Mouse (Mus musculus) embryonic fibroblast, embryonic 13.5 days (primary cell): Measurements from ENCODE around the gene Samd13. TPM values are rescaled to one million over a fixed set of nuclear protein-coding genes. Genes with fewer than 3 reads are reported as not detected.

ENCODE experiments used
- H3K27ac ChIP-seq: 2 replicates; pipeline ENCODE4 v1.5.1; 2012; ENCODE audit warnings: low read length, control low read depth, inconsistent platforms; ENCODE audit not compliant: insufficient read depth
- H3K4me1 ChIP-seq: 2 replicates; pipeline ENCODE4 v1.6.1; 2011; ENCODE audit warnings: low read length; ENCODE audit not compliant: control insufficient read depth, insufficient read depth
- H3K4me3 ChIP-seq: 2 replicates; pipeline ENCODE4 v1.5.1; 2011; ENCODE audit warnings: mild to moderate bottlenecking, control low read depth, low read length; ENCODE audit not compliant: insufficient read depth
- CTCF ChIP-seq: IDR thresholded peaks from 2 replicates; pipeline ENCODE4 v1.5.1; 2011; ENCODE audit warnings: mild to moderate bottlenecking, control low read depth, low read length, moderate library complexity, borderline replicate concordance; ENCODE audit not compliant: insufficient read depth
- POLR2A ChIP-seq: IDR thresholded peaks from 2 replicates; pipeline ENCODE4 v1.6.1; 2011; ENCODE audit warnings: low read depth, mild to moderate bottlenecking, control low read depth, low read length, moderate library complexity
- polyA plus RNA-seq: library from polyadenylated mRNA; stranded (reverse); fragments of >200 nt; gene quantifications from 2 replicates; pipeline ENCODE4 v1.2.4, GENCODE M21; 2011; ENCODE audit warnings: low read depth; ENCODE audit not compliant: missing spikeins, insufficient read length

Samd13 gene
- polyA plus RNA-seq, 1 experiment = 0.53 TPM

- H3K4me3 ChIP-seq = no peak overlapping the region
- no peak overlapping the region for H3K27ac ChIP-seq
- TF ChIP-seq POLR2A (no peak), CTCF (no peak)
- H3K4me1 ChIP-seq = peaks cover under 1% of the 10 kb centered on the region
Measured at GRCm38 (mm10) chr3:146602531-146602930, 82.9 kb downstream of the Samd13 start.

DNA sequence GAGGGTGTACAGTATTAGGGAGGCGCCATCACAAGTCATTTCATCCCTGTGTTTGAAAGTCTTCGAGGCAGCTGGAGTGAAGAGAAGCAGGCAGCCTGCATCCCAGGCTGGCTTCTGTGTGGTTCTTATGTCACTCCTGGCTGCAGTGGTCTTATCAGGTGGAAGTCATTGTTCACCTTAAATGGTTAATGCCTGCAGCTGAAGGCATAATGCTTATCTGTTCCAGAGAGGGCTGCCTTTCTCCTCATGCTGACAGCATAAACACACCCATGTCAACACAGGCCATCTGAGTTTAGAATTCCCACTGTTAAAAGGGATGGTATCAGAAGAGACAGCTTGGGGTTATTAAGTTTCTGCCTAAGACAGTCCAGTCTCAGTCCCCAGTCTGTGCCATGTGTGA is 84.2 kb downstream of the Samd13 start:
- Histone ChIP-seq H3K27ac (no peak overlapping the region), H3K4me1 (no peaks in the 10 kb centered on the region), H3K4me3 (no peak overlapping the region)
- no peak for TF ChIP-seq CTCF
- no peak for TF ChIP-seq POLR2A

- Histone ChIP-seq H3K27ac (no peak overlapping the region), H3K4me3 (no peak overlapping the region), H3K4me1 (no peaks in the 10 kb centered on the region)
- TF ChIP-seq CTCF (no peak), POLR2A (no peak)
Measured at GRCm38 (mm10) chr3:146599198-146599900, 86.0 kb downstream of the Samd13 start.

DNA sequence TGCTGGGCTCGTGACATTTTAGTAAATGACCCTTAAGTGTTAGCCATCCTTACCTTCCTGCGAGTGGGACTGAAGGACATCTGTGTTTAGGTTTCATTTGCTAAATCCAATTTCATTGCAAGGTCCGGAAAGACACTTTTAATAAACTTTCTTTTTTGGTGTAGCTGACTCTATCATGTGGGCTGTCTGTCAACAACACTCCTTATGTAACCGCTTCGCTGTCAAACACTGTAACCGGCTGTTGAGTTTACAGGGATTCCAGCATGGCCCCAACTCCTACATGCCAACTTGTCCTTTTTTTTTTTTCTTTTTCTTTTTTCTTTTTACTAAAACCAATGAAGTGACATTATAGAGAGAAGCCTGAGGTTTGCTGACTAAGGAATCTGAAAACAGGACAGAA is 87.0 kb downstream of the Samd13 start:
- H3K27ac ChIP-seq = no peak overlapping the region
- TF ChIP-seq CTCF = no peak
- no peak for TF ChIP-seq POLR2A
- H3K4me3 ChIP-seq = no peak overlapping the region
- H3K4me1 ChIP-seq = no peaks in the 10 kb centered on the region

GRCm38 (mm10) chr3:146596864-146597263 is 88.5 kb downstream of the Samd13 start:
- Histone ChIP-seq H3K4me1 (no peaks in the 10 kb centered on the region), H3K27ac (no peak overlapping the region), H3K4me3 (no peak overlapping the region)
- TF ChIP-seq CTCF (no peak), POLR2A (no peak)

DNA sequence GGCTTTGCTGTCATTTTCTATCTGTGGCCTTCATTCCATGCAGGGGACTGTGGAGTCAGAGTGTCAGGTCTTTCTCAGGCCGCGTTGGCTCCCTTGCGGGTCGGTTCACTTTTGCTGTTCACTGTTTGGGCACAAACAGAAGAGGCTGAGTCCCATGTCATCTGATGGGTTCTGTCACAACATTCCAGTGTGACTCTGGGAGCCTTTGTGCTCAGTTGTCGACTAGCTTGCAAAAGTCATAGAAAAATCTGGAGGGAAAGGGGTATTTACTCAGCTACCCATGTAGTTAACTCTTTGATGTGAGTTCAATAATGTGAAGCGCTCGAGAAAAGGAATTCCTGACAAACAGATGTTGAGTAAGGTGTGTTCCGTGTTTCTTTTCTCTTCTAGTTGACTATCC is 89.0 kb downstream of the Samd13 start:
- Histone ChIP-seq H3K27ac (no peak overlapping the region), H3K4me1 (no peaks in the 10 kb centered on the region), H3K4me3 (no peak overlapping the region)
- TF ChIP-seq CTCF = no peak
- no peak for TF ChIP-seq POLR2A

DNA sequence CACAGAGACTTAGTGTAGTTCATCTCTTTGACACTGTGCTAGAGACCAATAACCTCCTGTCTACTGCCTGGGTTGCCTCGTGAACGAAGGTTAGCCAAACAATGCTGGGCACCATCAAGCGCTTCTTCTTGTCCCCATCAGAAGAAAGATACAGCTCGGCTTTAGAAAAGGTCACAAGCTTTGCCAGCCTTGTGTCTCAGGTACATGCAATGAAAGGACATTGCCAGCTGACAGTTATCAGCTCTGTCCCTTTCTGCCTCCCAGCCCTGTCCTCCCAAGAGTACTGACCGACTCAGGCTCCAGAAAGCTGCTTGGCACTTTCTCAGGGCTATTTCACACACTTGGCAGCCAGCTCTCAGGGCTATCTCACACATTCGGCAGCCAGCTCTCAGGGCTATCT is 90.0 kb downstream of the Samd13 start:
- Histone ChIP-seq H3K4me1 (no peaks in the 10 kb centered on the region), H3K27ac (no peak overlapping the region), H3K4me3 (no peak overlapping the region)
- TF ChIP-seq CTCF (no peak), POLR2A (no peak)

Other genes with a start within 250 kb of the Samd13 start
- 13.6 and 18.5 TPM in 2 replicates for gene Ctbs, start 235.8 kb downstream of the Samd13 start, polyA plus RNA-seq
- 4.6 and 6.1 TPM in 2 replicates for gene Spata1, start 185.8 kb downstream of the Samd13 start, polyA plus RNA-seq
- gene Gng5, start 185.8 kb downstream of the Samd13 start, polyA plus RNA-seq = 303 and 362 TPM in 2 replicates
- gene Rpf1, start 164.2 kb downstream of the Samd13 start, polyA plus RNA-seq = 27.2 and 33.7 TPM in 2 replicates
- not detected in 2 replicates for gene Uox, start 115.2 kb downstream of the Samd13 start, polyA plus RNA-seq
- gene Dnase2b, start 70.0 kb downstream of the Samd13 start, polyA plus RNA-seq = not detected in 2 replicates
- 0.56 TPM in 1 of 2 replicates, not detected in the other for gene 4930503B20Rik, start 34.3 kb downstream of the Samd13 start, polyA plus RNA-seq
- 56.9 and 78.5 TPM in 2 replicates for gene Prkacb, start 127.4 kb upstream of the Samd13 start, polyA plus RNA-seq
- gene Ttll7, start 166.8 kb upstream of the Samd13 start, polyA plus RNA-seq = 7.0 and 7.5 TPM in 2 replicates